Mouse (Mus musculus) bone marrow macrophage, adult 2 months (primary cell): Measurements from ENCODE around the gene 1700092M07Rik.

ENCODE experiments used
- CTCF ChIP-seq: IDR thresholded peaks from 2 replicates; pipeline ENCODE4 v1.5.1; 2012; ENCODE audit warnings: low read depth, mild to moderate bottlenecking, low read length, moderate library complexity
- POLR2A ChIP-seq: IDR thresholded peaks from 2 replicates; pipeline ENCODE4 v1.6.1; 2012; ENCODE audit warnings: mild to moderate bottlenecking, low read depth, low read length, borderline replicate concordance

GRCm38 (mm10) chr19:8711506-8711905 is 29.0 kb upstream of the 1700092M07Rik start:
- TF ChIP-seq CTCF (no peak), POLR2A (no peak)
